Mouse (Mus musculus): ENCODE results near the gene Usf3.

Gene Usf3

GRCm38 (mm10) chr16:44238835-44239263, 65.8 kb downstream of the Usf3 start:
- peak; percentile 90 for DNase-seq

DNA sequence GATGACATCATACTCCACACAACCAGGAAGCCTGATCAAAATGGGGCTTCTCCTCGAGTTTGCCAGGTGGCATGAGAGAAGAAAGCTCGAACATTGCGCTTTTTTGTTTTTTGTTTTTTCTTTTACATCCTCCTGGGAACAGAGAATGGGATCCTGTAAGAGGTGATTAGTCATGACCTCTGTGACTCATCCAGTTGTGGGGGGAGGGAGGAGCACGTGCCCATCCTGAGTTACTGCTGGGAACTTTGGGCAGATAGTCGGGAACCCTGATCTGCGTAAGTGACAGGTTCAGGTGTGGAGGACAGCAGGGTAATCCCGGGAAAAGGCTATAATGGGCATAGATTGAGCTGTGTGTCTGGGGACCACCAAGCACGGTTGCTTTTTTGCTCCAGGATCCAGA, 67.4 kb downstream of the Usf3 start:
- DNase-seq = peak; percentile 62

DNA sequence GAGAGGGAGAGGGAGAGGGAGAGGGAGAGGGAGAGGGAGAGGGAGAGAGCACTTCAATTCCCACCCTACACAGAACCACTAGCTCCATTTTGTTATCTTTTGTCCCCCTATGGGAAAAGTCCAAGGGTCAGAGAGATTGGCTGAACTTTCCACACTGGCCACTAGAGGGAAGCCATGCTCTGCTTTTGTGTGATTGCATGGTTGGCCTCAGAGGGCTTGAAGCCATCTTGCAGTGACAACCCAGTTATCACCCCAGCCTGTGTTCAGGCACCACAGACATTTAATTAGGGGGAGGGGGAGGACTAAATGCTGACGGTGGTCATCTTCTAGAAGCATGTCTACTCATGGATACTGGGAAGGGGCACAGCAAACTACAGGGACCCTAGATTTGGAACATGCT, 69.6 kb downstream of the Usf3 start:
- peak; percentile 96 for DNase-seq

DNA sequence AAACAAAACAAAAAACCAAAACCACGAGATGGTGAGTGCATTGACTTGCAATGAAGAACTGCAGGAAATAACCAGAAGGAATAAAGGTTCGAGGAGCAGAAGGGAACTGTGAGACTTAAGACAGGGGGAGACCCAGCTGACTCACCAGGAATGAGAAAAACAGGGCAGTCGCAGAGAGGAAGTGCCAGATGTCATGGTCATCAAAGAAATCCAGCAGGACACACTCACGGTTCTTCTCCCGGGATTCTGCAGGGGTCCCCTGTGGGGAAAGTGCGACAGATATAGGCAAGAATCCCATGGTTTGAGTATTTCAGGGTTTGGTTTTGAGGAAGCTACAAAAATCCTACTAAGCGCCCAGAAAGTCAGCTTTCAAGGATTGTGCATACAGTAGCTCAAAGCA, 70.3 kb downstream of the Usf3 start:
- peak; percentile 90 for DNase-seq

DNA sequence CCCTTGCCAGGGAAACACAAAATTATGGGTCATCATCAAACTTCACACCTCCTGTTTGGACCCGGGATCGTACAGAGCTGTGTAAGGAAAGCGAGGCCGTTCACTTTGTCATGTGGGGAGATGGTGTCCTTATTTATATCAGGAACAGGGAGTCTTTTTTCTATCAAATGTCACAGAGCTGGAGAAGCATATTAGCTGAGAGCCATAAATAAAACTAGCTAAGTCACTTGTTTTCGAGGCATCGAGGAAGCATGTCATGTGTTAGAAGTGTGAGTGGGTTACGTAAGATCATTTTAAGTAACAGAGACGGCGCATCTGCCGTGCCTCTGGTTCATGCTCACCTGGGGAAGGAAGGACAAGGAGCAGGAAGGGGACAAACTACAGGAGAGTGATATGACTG, 76.9 kb downstream of the Usf3 start:
- DNase-seq = peak; percentile 46

DNA sequence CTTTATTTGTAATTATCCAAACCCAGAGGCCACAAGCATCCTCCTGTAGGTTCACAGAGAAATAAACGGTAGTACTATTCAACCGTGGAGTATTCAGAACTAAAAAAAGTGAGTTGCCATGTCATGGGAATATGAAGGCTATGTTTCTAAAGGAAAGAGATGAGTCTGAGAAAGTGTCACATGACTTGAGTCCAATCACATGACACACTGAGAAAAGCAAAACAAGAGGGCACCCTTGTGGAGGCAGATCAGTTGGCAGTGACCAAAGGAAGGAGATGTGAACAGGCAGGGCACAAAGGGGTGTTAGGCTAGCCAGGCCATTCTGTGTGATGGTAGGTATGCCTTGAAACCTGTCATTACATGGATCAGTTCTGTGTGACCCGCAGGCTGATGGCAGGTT, 79.7 kb downstream of the Usf3 start:
- no peak for DNase-seq

DNA sequence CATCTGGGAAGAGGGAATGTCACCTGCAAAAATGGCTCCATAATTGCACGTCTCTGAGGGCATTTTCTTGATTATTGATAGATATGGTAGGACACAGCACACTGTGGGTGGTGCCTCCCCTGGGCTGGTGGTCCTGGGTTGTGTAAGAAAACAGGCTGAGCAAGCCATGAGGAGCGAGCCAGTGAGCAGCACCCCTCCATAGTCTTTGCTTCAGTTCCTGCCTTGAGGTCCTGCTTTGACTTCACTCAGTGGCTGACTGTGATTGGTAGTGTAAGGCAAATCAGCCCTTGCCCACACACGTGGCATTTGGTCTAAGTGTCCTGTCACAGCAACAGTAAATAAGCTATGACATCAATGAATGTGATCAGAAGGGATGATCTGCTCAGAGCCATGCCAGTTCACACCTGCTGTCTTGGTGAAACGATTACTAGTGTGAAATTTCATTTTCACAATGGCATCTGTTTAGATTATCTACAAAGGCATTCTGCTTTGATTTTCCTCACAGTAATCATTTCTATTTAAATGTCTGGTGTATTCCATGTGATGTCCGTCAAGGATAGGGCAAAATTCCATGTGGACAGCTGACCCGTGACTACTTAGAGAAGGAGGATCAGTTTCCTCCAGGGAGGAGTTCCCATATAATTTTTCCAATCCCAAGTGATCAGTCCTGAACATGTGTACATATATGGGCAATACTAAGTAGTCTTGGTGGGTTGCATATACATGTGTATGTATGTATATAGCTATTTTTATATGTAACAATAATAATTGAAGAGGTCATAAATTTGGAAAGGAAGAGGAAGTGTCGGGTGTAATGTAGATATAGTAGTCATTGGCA, 81.0 kb downstream of the Usf3 start:
- no peak for DNase-seq

DNA sequence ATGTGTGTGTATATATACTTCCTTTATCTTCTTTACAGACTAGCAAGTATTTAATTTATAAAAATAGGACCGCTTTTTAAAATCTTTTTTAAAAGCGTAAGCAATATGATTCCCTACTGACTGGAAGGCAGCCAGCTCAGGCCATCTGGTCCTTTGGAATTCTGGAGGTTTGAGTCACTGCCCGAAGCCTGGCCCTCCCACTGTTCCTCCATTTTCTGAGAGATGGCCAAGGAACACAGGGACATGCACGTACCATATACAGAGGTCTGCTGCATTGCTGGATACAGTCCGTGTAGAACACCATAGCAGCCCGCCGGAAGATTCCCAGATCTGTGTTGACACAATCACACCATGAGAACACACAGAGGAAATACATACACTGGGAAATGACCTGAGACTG, 81.7 kb downstream of the Usf3 start:
- DNase-seq = peak; percentile 95

DNA sequence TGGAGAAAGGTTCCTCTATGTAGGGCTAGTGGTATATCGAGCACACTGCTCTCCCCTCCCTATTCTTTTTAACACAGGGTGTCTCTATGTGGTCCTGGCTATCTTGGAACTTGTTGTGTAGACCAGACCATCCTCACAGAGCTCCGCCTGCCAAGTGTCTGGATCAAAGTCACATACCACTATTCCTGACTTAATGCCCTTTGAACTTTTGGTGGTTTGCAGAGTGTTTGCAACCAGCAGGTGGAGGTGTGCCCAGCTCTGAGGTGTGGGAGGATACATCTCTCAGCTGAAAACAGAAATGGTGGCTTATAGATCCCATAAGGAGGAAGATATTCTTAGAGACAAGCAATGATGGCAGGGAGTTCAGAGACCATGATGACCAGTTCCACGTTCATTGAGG, 84.4 kb downstream of the Usf3 start:
- no peak for DNase-seq

GRCm38 (mm10) chr16:44264916-44265315, 91.9 kb downstream of the Usf3 start:
- DNase-seq = no peak

- DNase-seq = no peak
These were observed 92.5 kb downstream of the Usf3 start for GRCm38 (mm10) chr16:44265562-44265961.

GRCm38 (mm10) chr16:44268541-44269215, 95.6 kb downstream of the Usf3 start:
- DNase-seq = no peak

DNA sequence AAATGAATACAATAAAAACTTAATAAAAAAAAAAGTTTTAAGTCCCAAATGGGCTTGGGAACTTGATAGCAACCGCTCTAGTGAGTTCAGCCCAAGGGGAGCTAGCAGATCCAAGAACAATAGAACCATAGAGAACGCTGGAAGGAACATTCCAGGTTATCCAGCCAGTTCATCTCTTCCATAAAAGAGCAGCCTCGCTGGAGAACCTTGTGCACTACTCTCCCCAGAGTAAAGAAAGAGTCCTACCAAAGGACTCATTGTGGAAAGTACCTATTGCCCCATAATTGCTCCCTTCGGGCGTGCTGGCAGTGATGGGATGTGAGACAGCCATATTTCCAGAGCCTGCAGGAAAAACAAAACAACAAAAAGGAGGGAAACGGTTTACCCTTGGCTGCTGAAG, 96.5 kb downstream of the Usf3 start:
- peak; percentile 88 for DNase-seq

DNA sequence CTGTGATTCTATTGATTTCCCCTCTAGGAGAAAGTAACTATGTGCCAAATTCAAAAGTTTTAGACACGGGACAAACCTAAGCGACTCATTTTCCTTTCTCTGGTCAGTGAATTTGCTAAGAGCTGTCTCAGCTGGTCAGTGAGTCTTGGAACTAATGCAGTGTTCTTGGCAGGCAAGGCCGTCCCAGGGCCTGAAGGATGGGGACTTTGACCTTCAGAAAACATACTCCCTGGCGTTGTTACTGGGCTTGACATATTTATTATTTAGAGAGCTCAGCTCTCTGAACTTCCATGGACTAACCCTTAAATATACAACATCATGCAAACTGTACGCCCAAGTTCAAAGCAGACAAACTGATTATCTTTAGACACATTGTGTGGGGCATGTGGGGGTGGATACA, 97.6 kb downstream of the Usf3 start:
- DNase-seq = peak; percentile 94

DNA sequence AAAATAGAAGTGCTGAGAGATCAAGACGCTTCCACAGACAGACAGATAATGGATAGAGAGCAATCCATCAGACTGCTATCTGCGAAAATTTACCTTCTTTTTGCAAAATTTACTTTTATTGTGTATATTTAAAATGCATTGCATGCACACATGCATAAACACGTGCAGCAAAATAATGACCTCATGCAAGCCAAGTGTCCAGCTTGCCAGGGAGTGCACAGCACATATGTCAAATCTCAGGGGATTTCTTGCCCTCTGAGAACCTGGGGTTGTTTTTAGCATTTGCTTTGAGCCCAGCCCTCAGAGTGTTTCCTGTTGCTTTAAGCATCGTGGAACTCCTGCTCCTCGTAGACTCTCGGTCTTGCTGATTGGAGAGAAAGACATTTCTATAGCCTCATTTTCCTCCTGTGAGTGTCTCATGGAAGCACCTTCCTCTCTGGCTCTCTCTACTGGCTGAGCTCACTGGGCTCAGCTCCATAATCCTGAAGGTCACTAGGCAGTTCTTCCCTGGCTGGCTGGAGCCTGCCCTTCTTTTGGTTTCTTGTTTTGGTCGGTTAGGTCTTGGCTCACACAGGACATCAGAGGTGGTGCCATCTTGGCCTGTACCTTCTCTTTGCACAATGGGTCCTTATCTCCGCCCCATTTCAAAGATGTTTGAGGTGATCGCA, 98.5 kb downstream of the Usf3 start:
- DNase-seq = no peak
